Mouse (Mus musculus) embryo, embryonic 9.5 days (tissue): Measurements from ENCODE around the gene Btbd1.
A peak's percentile ranks its signal among the peaks of the same experiment; 100 is the strongest.

ENCODE experiments used
- DNase-seq: peaks from one replicate; pipeline ENCODE4 v3.0.0-alpha.2; 2017; ENCODE audit errors: extremely low spot score

The Btbd1 gene

GRCm38 (mm10) chr7:81788536-81788935 lies 40.7 kb downstream of the Btbd1 start:
- no peak for DNase-seq

GRCm38 (mm10) chr7:81777667-81778218 lies 51.5 kb downstream of the Btbd1 start:
- DNase-seq = no peak

- no peak for DNase-seq
These were observed 53.9 kb downstream of the Btbd1 start for GRCm38 (mm10) chr7:81775325-81775724.

- DNase-seq = no peak
These were observed 56.3 kb downstream of the Btbd1 start for GRCm38 (mm10) chr7:81772786-81773539.

- no peak for DNase-seq
These were observed 66.0 kb downstream of the Btbd1 start for GRCm38 (mm10) chr7:81763110-81763845.

GRCm38 (mm10) chr7:81762180-81763109 lies 66.8 kb downstream of the Btbd1 start, which contains the start of gene Ramac:
Gene Ramac (plus strand): TSS chr7:81762925.
- peak; percentile 97 for DNase-seq

- DNase-seq = no peak
These were observed 81.3 kb downstream of the Btbd1 start for GRCm38 (mm10) chr7:81747956-81748355.

- peak; percentile 11 for DNase-seq
These were observed 85.1 kb downstream of the Btbd1 start for GRCm38 (mm10) chr7:81744145-81744544.
